Mouse (Mus musculus): ENCODE measurements at regions not wholly inside any gene's neighbourhood (a gene's known extent, or its start where the extent isn't known, plus 50 kb on each side); places are given as distances from the start of the nearest gene placed in this dataset.

DNA sequence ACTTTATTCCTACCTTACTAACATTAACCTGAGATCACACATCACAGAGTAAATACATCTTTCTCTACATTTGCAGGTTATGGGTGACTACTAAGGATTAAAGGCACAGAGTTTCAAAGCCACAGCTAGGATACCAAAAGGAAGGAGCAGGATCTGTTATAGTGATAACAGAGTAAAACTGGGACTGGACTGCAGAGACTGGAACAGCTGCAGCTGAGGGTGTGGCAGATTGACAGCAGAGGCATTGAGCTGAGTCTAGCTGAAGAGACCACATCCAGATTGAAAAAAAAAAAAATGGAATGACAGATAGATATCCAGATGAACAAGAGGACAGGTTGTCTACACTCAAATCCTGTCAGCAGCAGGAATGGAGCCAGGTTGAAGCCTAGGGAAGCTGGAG, 301.1 kb downstream of the Irs2 start:
- Histone ChIP-seq H3K9me3 (no peaks in the 10 kb centered on the region), H3K4me1 (peaks cover 23% of the 10 kb centered on the region), H3K36me3 (no peaks in the 10 kb centered on the region), H3K27me3 (ENCODE audit: insufficient read depth, poor library complexity, severe bottlenecking) (no peaks in the 10 kb centered on the region), H3K27ac (no peak overlapping the region), H3K4me3 (no peak overlapping the region)
- no peak for DNase-seq (ENCODE audit: low spot score)

GRCm38 (mm10) chr8:10705909-10706308, 302.3 kb downstream of the Irs2 start:
- H3K27ac ChIP-seq, result no peak overlapping the region
- H3K27me3 ChIP-seq (ENCODE audit: insufficient read depth, poor library complexity, severe bottlenecking), result no peaks in the 10 kb centered on the region
- no peaks in the 10 kb centered on the region for H3K36me3 ChIP-seq
- H3K4me1 ChIP-seq, result peaks cover 24% of the 10 kb centered on the region
- H3K4me3 ChIP-seq, result no peak overlapping the region
- DNase-seq (ENCODE audit: low spot score), result no peak
- 51% methylated on average over 7 of the region's 7 CpGs for WGBS
- H3K9me3 ChIP-seq, result no peaks in the 10 kb centered on the region

GRCm38 (mm10) chr8:10702755-10703154, 305.5 kb downstream of the Irs2 start:
- no peak for DNase-seq (ENCODE audit: low spot score)
- H3K27ac ChIP-seq, result no peak overlapping the region
- no peaks in the 10 kb centered on the region for H3K36me3 ChIP-seq
- H3K4me3 ChIP-seq, result no peak overlapping the region
- WGBS, result 74% methylated on average over 7 of the region's 7 CpGs
- H3K27me3 ChIP-seq (ENCODE audit: insufficient read depth, poor library complexity, severe bottlenecking), result no peaks in the 10 kb centered on the region; the same call in 1 of the 2 replicates
- no peaks in the 10 kb centered on the region for H3K9me3 ChIP-seq
- peaks cover 14% of the 10 kb centered on the region; the same call in 1 of the 2 replicates for H3K4me1 ChIP-seq

GRCm38 (mm10) chr8:10702248-10702647, 306.0 kb downstream of the Irs2 start:
- no peak overlapping the region for H3K27ac ChIP-seq
- no peak for DNase-seq (ENCODE audit: low spot score)
- 71% methylated on average over 10 of the region's 10 CpGs for WGBS
- H3K36me3 ChIP-seq, result no peaks in the 10 kb centered on the region
- no peaks in the 10 kb centered on the region; the same call in 1 of the 2 replicates for H3K27me3 ChIP-seq (ENCODE audit: insufficient read depth, poor library complexity, severe bottlenecking)
- peaks cover 12% of the 10 kb centered on the region; the same call in 1 of the 2 replicates for H3K4me1 ChIP-seq
- H3K4me3 ChIP-seq, result no peak overlapping the region
- no peaks in the 10 kb centered on the region for H3K9me3 ChIP-seq

DNA sequence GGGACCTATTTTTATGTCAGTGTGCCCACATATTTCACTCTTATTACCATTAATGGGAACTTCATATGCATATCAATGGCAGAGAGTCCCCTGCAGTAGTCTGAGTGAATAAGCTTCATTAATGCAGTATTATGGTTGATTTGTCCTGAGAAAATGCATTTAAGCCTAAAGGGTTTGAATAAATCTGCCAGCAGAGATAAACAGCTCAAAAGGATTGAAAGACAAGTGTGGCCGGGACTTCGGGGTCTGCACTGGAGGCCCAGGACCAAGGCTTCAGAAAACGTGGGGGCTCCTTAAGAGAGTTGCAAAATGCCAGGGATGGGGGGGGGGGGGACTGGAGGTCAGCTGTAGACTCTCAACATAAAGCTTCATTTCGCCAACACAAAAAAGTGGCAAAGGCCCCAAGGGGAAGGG, 306.6 kb downstream of the Irs2 start:
- Histone ChIP-seq H3K27ac (no peak overlapping the region), H3K9me3 (no peaks in the 10 kb centered on the region), H3K27me3 (ENCODE audit: insufficient read depth, poor library complexity, severe bottlenecking) (no peaks in the 10 kb centered on the region; the same call in 1 of the 2 replicates), H3K4me3 (no peak overlapping the region), H3K4me1 (peaks cover 11% of the 10 kb centered on the region; the same call in 1 of the 2 replicates), H3K36me3 (no peaks in the 10 kb centered on the region)
- WGBS, result 76% methylated on average over 4 of the region's 4 CpGs
- DNase-seq (ENCODE audit: low spot score), result no peak

GRCm38 (mm10) chr8:10701226-10701625, 307.0 kb downstream of the Irs2 start:
- DNase-seq (ENCODE audit: low spot score), result no peak
- H3K4me1 ChIP-seq, result peaks cover 8% of the 10 kb centered on the region; the same call in 1 of the 2 replicates
- WGBS, result 77% methylated on average over 4 of the region's 4 CpGs

GRCm38 (mm10) chr8:10699669-10700068, 308.6 kb downstream of the Irs2 start:
- Histone ChIP-seq H3K27me3 (ENCODE audit: insufficient read depth, poor library complexity, severe bottlenecking) (no peaks in the 10 kb centered on the region; the same call in 1 of the 2 replicates), H3K4me3 (no peak overlapping the region), H3K9me3 (no peaks in the 10 kb centered on the region), H3K4me1 (0 out of 2 replicates have a peak, but pooled peaks cover 3% of the 10 kb centered on the region), H3K36me3 (no peaks in the 10 kb centered on the region), H3K27ac (no peak overlapping the region)
- 77% methylated on average over 9 of the region's 9 CpGs for WGBS
- DNase-seq (ENCODE audit: low spot score), result no peak

More at GRCm38 (mm10) chr8:10701226-10701625, 307.0 kb downstream of the Irs2 start:
- Histone ChIP-seq H3K27ac (no peak overlapping the region), H3K27me3 (ENCODE audit: insufficient read depth, poor library complexity, severe bottlenecking) (no peaks in the 10 kb centered on the region; the same call in 1 of the 2 replicates), H3K9me3 (no peaks in the 10 kb centered on the region), H3K4me3 (no peak overlapping the region), H3K36me3 (no peaks in the 10 kb centered on the region)

- Histone ChIP-seq H3K4me3 (no peak overlapping the region), H3K27ac (no peak overlapping the region), H3K4me1 (peaks cover 9% of the 10 kb centered on the region; the same call in 1 of the 2 replicates), H3K27me3 (ENCODE audit: insufficient read depth, poor library complexity, severe bottlenecking) (no peaks in the 10 kb centered on the region; the same call in 1 of the 2 replicates), H3K36me3 (no peaks in the 10 kb centered on the region), H3K9me3 (no peaks in the 10 kb centered on the region)
- no peak for DNase-seq (ENCODE audit: low spot score)
- 80% methylated on average over 6 of the region's 6 CpGs for WGBS
Measured at GRCm38 (mm10) chr8:10695181-10695580, 313.1 kb downstream of the Irs2 start.

DNA sequence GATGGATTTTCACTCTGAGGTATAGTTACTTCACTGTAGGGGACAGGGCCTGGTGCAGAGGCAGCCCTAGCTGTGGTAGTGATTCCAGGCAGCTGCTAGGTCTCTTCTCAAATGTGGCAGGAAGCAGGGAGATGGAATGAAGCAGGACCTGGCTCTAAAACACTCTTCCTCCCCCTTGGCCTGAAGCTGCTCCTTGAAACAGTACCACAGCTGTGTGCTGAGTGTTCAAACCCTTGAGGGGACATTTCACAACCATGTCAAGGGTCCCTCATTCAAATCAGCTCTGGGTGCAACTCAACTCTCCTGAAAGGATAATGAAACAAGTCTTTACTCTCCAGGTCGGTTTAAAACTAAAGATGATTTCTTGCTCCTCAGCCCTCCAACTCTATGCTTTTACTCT, 317.6 kb downstream of the Irs2 start:
- 78% methylated on average over 1 of the region's 1 CpGs for WGBS
- Histone ChIP-seq H3K27ac (no peak overlapping the region), H3K4me3 (no peak overlapping the region), H3K27me3 (ENCODE audit: insufficient read depth, poor library complexity, severe bottlenecking) (no peaks in the 10 kb centered on the region), H3K9me3 (no peaks in the 10 kb centered on the region), H3K4me1 (peaks cover 15% of the 10 kb centered on the region), H3K36me3 (no peaks in the 10 kb centered on the region)
- no peak for DNase-seq (ENCODE audit: low spot score)

- Histone ChIP-seq H3K27ac (no peak overlapping the region), H3K4me1 (peaks cover 15% of the 10 kb centered on the region), H3K27me3 (ENCODE audit: insufficient read depth, poor library complexity, severe bottlenecking) (no peaks in the 10 kb centered on the region), H3K9me3 (no peaks in the 10 kb centered on the region), H3K4me3 (no peak overlapping the region), H3K36me3 (no peaks in the 10 kb centered on the region)
- DNase-seq (ENCODE audit: low spot score), result no peak
- 77% methylated on average over 12 of the region's 12 CpGs for WGBS
Measured at GRCm38 (mm10) chr8:10689881-10690280, 318.4 kb downstream of the Irs2 start.

GRCm38 (mm10) chr8:10687867-10688561, 320.2 kb downstream of the Irs2 start:
- no peak for DNase-seq (ENCODE audit: low spot score)

More at GRCm38 (mm10) chr8:10687867-10688561, 320.2 kb downstream of the Irs2 start:
- H3K4me3 ChIP-seq, result no peak overlapping the region
- 30% methylated on average over 9 of the region's 9 CpGs for WGBS
- peaks cover 15% of the 10 kb centered on the region for H3K4me1 ChIP-seq
- H3K27me3 ChIP-seq (ENCODE audit: insufficient read depth, poor library complexity, severe bottlenecking), result no peaks in the 10 kb centered on the region
- no peaks in the 10 kb centered on the region for H3K9me3 ChIP-seq
- no peak overlapping the region for H3K27ac ChIP-seq
- no peaks in the 10 kb centered on the region for H3K36me3 ChIP-seq

Measured in heart, embryonic 10.5 days (tissue).